Mouse (Mus musculus) embryonic stem cell, embryonic (primary cell): ENCODE results near the gene Tnnc2.

Experiments used
- CTCF ChIA-PET, 4 experiments: fragments of 300-600 bp in 2 of 4; fragments of 350-600 bp in 2 of 4; sonication (Branson Sonifier 250); formaldehyde crosslinking; loops; one replicate each; lab custom pipeline; 2022; ENCODE audit warnings: inconsistent platforms in 2 of 4; lab: Charles Lee
- POLR2A ChIA-PET, 4 experiments: fragments of 300-600 bp in 2 of 4; fragments of 350-600 bp in 2 of 4; sonication (Branson Sonifier 250); formaldehyde crosslinking; loops; one replicate each; lab custom pipeline; 2022; ENCODE audit warnings: antibody characterized with exemption in 4 of 4, inconsistent platforms in 1 of 4; lab: Charles Lee

The Tnnc2 gene

GRCm38 (mm10) chr2:164752454-164752853, 27.3 kb downstream of the Tnnc2 start:
- POLR2A ChIA-PET: interaction anchor here in 3 of 4 experiments (1.1 to 11.6 kb wide), 6 partner anchors 9 to 42 kb away, joined by 3 to 114 read pairs (median 6); partner anchors contain the start of gene Ube2c (in 3 of the 3)
- CTCF ChIA-PET: interaction anchor here in 1 of 4 experiments (0.6 kb wide), 2 partner anchors 266 to 664 kb away, joined by 3 read pairs; no protein-coding TSS in a partner anchor

- POLR2A ChIA-PET: interaction anchor here (0.5 to 3.2 kb wide), 19 partner anchors 9 to 306 kb away, joined by 3 to 30 read pairs (median 4); partner anchors contain the start of genes Gm20458 (in 1 of the 4), Sdc4 (in 1 of the 4), Tnnc2 (in 1 of the 4) and Ube2c (in 1 of the 4)
- CTCF ChIA-PET: interaction anchor here in 2 of 4 experiments (0.9 to 2.2 kb wide), 2 partner anchors 45 kb away, joined by 3 to 9 read pairs; no protein-coding TSS in a partner anchor
Measured at GRCm38 (mm10) chr2:164748991-164749390, 30.8 kb downstream of the Tnnc2 start.

GRCm38 (mm10) chr2:164748191-164748590, 31.6 kb downstream of the Tnnc2 start:
- ChIA-PET POLR2A (interaction anchor here (0.6 to 3.2 kb wide), 15 partner anchors 10 to 305 kb away, joined by 3 to 30 read pairs (median 4); partner anchors contain the start of genes Sdc4 (in 1 of the 4), Tnnc2 (in 1 of the 4) and Ube2c (in 1 of the 4)), CTCF (interaction anchor here in 3 of 4 experiments (0.5 to 0.9 kb wide), 3 partner anchors 46 to 123 kb away, joined by 3 to 6 read pairs (median 5); no protein-coding TSS in a partner anchor)

- ChIA-PET POLR2A (interaction anchor here (0.8 to 2.5 kb wide), 17 partner anchors 10 to 228 kb away, joined by 3 to 11 read pairs (median 4); partner anchors contain the start of genes Ube2c (in 2 of the 4), Acot8 (in 1 of the 4), Zswim1 (in 1 of the 4) and Zswim3 (in 1 of the 4)), CTCF (no interaction called here)
Measured at GRCm38 (mm10) chr2:164746693-164747092, 33.1 kb downstream of the Tnnc2 start.

GRCm38 (mm10) chr2:164745843-164746479, 33.8 kb downstream of the Tnnc2 start, which contains the start of the genes Wfdc3 and Dnttip1:
Gene Wfdc3, minus strand, starts transcription at chr2:164745931.
Gene Dnttip1, plus strand, starts transcription at chr2:164745983.
- POLR2A ChIA-PET: interaction anchor here (0.5 to 2.5 kb wide), 21 partner anchors 9 to 303 kb away, joined by 3 to 11 read pairs (median 4); partner anchors contain the start of genes Ube2c (in 2 of the 4), Acot8 (in 1 of the 4), Zswim1 (in 1 of the 4) and Zswim3 (in 1 of the 4)
- CTCF ChIA-PET: interaction anchor here (0.6 to 1.2 kb wide), 6 partner anchors 9 to 120 kb away, joined by 3 to 4 read pairs (median 4); no protein-coding TSS in a partner anchor

- ChIA-PET POLR2A (interaction anchor here in 2 of 4 experiments (0.6 to 2.5 kb wide), 8 partner anchors 12 to 341 kb away, joined by 3 to 11 read pairs (median 8); partner anchors contain the start of gene Zswim1 (in 1 of the 2)), CTCF (interaction anchor here in 2 of 4 experiments (1.2 kb wide), 2 partner anchors 8 to 19 kb away, joined by 3 to 4 read pairs; no protein-coding TSS in a partner anchor)
Measured at GRCm38 (mm10) chr2:164744987-164745386, 34.8 kb downstream of the Tnnc2 start.

GRCm38 (mm10) chr2:164739876-164740275, 39.9 kb downstream of the Tnnc2 start:
- CTCF ChIA-PET: interaction anchor here in 2 of 4 experiments (1.5 to 2.1 kb wide), 2 partner anchors 14 to 148 kb away, joined by 3 to 6 read pairs (median 6); no protein-coding TSS in a partner anchor
- POLR2A ChIA-PET: no interaction called here

- ChIA-PET POLR2A (interaction anchor here in 2 of 4 experiments (0.7 to 1.7 kb wide), 4 partner anchors 11 to 119 kb away, joined by 5 to 6 read pairs (median 5); partner anchors contain the start of genes Pltp (in 1 of the 2) and Ube2c (in 1 of the 2)), CTCF (interaction anchor here in 3 of 4 experiments (0.6 to 2.9 kb wide), 11 partner anchors 8 to 984 kb away, joined by 3 to 14 read pairs (median 4); partner anchors contain the start of genes Dnttip1 (in 1 of the 3) and Wfdc3 (in 1 of the 3))
Measured at GRCm38 (mm10) chr2:164737377-164738090, 42.2 kb downstream of the Tnnc2 start.

- ChIA-PET POLR2A (interaction anchor here in 2 of 4 experiments (0.5 to 1.0 kb wide), 3 partner anchors 33 to 179 kb away, joined by 3 read pairs; no protein-coding TSS in a partner anchor), CTCF (interaction anchor here in 3 of 4 experiments (0.6 to 1.9 kb wide), 5 partner anchors 9 to 334 kb away, joined by 3 to 13 read pairs (median 4); no protein-coding TSS in a partner anchor)
Measured at GRCm38 (mm10) chr2:164735446-164735845, 44.3 kb downstream of the Tnnc2 start.

GRCm38 (mm10) chr2:164734839-164735238, 44.9 kb downstream of the Tnnc2 start:
- POLR2A ChIA-PET: interaction anchor here in 2 of 4 experiments (1.3 to 1.8 kb wide), 2 partner anchors 14 to 27 kb away, joined by 3 to 7 read pairs; no protein-coding TSS in a partner anchor
- CTCF ChIA-PET: interaction anchor here in 3 of 4 experiments (0.6 to 1.9 kb wide), 5 partner anchors 9 to 334 kb away, joined by 3 to 6 read pairs (median 4); no protein-coding TSS in a partner anchor

- ChIA-PET CTCF (interaction anchor here in 2 of 4 experiments (0.6 to 1.2 kb wide), 4 partner anchors 48 to 639 kb away, joined by 3 read pairs; no protein-coding TSS in a partner anchor), POLR2A (interaction anchor here in 3 of 4 experiments (0.6 to 1.8 kb wide), 3 partner anchors 15 to 129 kb away, joined by 3 to 7 read pairs (median 3); no protein-coding TSS in a partner anchor)
Measured at GRCm38 (mm10) chr2:164733259-164733658, 46.5 kb downstream of the Tnnc2 start.

- ChIA-PET POLR2A (no interaction called here), CTCF (interaction anchor here in 3 of 4 experiments (0.6 to 1.6 kb wide), 3 partner anchors 53 to 711 kb away, joined by 3 to 4 read pairs (median 4); no protein-coding TSS in a partner anchor)
Measured at GRCm38 (mm10) chr2:164731719-164732118, 48.0 kb downstream of the Tnnc2 start.
